Mouse (Mus musculus): ENCODE data around the gene Pskh1. TPM values are rescaled to one million over a fixed set of nuclear protein-coding genes. Genes with fewer than 3 reads are reported as not detected.

Gene Pskh1
- polyA plus RNA-seq, 1 experiment from 2014 or later = 12.8 TPM

DNA sequence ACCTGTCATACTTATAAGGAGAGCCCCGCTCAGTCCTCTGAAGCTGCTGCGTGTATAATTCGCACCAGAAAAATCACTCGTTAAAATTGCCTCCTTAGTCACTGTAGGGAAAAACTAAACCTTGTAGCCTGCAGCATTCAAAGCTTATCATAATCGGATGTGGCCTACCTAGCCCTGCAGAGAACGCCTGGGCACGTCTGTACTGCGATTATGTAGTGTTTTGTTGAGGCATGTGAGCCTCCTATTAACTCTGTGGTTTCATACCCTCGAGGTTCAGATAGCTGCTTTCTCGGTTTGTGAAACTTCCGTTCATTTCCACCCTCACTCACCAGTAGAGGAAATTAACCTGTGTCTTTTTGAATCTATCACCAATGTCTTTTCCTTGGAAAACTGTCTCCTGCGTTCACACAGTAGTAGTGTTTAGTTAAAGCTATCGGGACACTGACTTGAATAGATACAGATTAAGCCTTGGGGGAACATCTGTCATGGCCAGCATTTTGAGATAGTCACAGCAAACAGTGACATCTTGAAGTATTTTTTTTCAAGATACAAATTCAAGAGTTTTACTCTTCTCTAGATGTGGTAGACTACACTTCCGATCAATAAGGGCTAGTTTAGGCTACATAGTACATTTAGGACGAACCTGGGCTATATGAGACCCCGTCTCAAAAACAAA, 838 bp downstream of the Pskh1 start:
- Histone ChIP-seq H3K4me3 (peak overlapping the region; percentile 95), H3K9me3 (replicated peaks) (no peaks in the 10 kb centered on the region), H3K27me3 (no peaks in the 10 kb centered on the region), H3K4me2 (peak overlapping the region; percentile 90), H3K27ac (peak overlapping the region; percentile 84; the same call in 1 of the 2 replicates), H3K36me3 (ENCODE audit: poor library complexity, severe bottlenecking) (no peaks in the 10 kb centered on the region), H3K4me1 (peaks cover 14% of the 10 kb centered on the region), H3K9ac (peak overlapping the region; percentile 97)
- no peak for ATAC-seq
- WGBS = 39% methylated on average over 16 of the region's 16 CpGs

DNA sequence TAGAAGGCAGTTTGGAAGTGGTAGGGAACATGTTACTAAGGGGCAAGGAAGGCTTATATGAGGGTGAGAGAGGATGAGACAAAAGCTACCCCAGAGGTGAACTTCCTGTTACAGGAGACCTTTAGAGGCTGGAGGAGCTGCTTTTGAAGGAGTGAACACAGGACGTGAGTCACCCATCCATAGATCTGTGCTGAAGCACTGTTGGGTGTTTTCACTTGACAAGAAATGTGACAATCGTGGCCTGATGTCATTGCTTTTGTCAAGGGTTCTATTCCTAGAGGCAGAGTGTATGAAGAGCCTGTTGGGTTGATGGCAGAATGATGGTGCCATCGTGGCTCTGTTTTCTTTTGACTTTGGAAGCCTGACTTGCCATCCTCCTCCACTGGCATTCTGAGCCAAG, 19.1 kb downstream of the Pskh1 start:
- no peak for ATAC-seq
- Histone ChIP-seq H3K27ac (no peak overlapping the region), H3K4me1 (no peaks in the 10 kb centered on the region), H3K4me2 (no peak overlapping the region), H3K27me3 (no peaks in the 10 kb centered on the region), H3K9me3 (replicated peaks) (no peaks in the 10 kb centered on the region), H3K36me3 (ENCODE audit: poor library complexity, severe bottlenecking) (peaks cover 17% of the 10 kb centered on the region), H3K4me3 (no peak overlapping the region), H3K9ac (no peak overlapping the region)
- whole genome bisulfite sequencing = 92% methylated on average over 3 of the region's 3 CpGs

DNA sequence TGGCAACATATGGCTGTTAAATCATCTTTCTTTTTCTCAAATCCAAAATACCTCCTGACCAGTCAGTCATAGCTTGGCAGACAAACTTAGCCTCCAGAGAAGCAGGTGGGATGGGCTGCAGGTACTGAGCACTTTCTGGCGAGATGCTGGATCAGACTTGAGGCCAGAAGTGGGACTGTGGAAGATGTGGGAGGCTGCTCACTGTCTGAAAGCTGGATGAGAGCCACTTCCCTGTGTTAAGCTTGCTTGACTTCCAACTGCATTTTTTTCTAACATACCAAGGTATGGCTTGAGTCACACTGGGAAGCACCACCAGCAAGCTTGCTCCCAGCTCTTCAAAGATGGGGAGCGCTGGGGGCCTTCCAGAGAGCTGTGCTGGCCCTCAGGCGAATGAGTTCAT, 24.9 kb downstream of the Pskh1 start:
- H3K27me3 ChIP-seq = no peaks in the 10 kb centered on the region
- H3K9ac ChIP-seq = no peak overlapping the region
- no peak for ATAC-seq
- 63% methylated on average over 3 of the region's 3 CpGs for WGBS
- no peak overlapping the region for H3K4me2 ChIP-seq
- H3K4me1 ChIP-seq = peaks cover 5% of the 10 kb centered on the region; the same call in 1 of the 2 replicates
- H3K27ac ChIP-seq = no peak overlapping the region
- H3K36me3 ChIP-seq (ENCODE audit: poor library complexity, severe bottlenecking) = peaks cover 9% of the 10 kb centered on the region; the same call in 1 of the 2 replicates
- no peak overlapping the region for H3K4me3 ChIP-seq
- H3K9me3 ChIP-seq (replicated peaks) = no peaks in the 10 kb centered on the region

DNA sequence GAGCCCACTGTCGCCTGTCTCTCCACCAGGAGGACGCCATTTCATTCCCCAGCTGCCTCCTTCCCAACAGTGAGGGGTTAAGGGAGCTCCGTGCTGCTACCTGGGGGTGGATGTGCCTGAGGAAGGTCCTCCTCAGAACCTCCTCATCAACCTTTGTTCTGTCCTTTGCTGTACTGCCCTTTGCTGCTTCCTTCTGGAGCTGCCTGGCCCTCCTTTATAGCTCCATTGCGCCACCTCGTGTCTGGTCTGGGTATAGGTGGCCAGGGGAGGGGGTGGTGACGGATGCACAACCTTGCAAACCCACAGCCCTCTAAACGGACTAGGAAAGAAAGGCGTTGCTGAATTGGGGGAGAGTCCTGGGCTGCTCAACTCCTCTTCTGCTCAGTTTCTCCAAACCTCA, 30.4 kb downstream of the Pskh1 start:
- peaks cover 9% of the 10 kb centered on the region for H3K4me1 ChIP-seq
- peak overlapping the region; percentile 69 for H3K27ac ChIP-seq
- ATAC-seq = peak; percentile 72
- no peak overlapping the region for H3K4me2 ChIP-seq
- H3K36me3 ChIP-seq (ENCODE audit: poor library complexity, severe bottlenecking) = peaks cover 30% of the 10 kb centered on the region
- no peak overlapping the region for H3K4me3 ChIP-seq
- H3K27me3 ChIP-seq = no peaks in the 10 kb centered on the region
- WGBS = 12% methylated on average over 8 of the region's 8 CpGs
- H3K9ac ChIP-seq = peak overlapping the region; percentile 45
- no peaks in the 10 kb centered on the region for H3K9me3 ChIP-seq (replicated peaks)

DNA sequence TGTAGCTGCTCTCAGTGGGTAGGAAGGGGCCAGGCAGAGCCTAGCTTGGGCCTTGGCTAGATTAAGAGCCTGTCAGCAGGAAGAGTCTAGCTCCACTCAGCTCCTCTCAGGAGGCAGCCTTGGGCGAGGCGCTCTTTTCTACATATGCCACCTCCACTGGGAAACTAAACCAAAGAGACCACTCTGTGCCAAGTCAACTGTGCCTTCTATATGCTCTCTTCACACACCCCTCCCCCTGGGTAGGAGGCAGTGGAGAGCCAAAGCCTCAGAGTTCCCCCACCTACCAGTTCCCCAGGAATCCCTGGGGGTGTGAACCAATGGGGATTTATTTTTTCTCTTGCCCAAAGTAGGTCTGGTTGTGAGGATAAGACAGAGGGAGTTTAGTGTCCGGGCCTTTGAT, 31.0 kb downstream of the Pskh1 start:
- H3K9me3 ChIP-seq (replicated peaks) = no peaks in the 10 kb centered on the region
- H3K9ac ChIP-seq = no peak overlapping the region
- no peaks in the 10 kb centered on the region for H3K27me3 ChIP-seq
- H3K4me1 ChIP-seq = peaks cover 15% of the 10 kb centered on the region
- H3K4me3 ChIP-seq = no peak overlapping the region
- no peak overlapping the region for H3K27ac ChIP-seq
- no peak for ATAC-seq
- WGBS = 100% methylated on average over 3 of the region's 3 CpGs
- H3K4me2 ChIP-seq = no peak overlapping the region
- peaks cover 30% of the 10 kb centered on the region for H3K36me3 ChIP-seq (ENCODE audit: poor library complexity, severe bottlenecking)

DNA sequence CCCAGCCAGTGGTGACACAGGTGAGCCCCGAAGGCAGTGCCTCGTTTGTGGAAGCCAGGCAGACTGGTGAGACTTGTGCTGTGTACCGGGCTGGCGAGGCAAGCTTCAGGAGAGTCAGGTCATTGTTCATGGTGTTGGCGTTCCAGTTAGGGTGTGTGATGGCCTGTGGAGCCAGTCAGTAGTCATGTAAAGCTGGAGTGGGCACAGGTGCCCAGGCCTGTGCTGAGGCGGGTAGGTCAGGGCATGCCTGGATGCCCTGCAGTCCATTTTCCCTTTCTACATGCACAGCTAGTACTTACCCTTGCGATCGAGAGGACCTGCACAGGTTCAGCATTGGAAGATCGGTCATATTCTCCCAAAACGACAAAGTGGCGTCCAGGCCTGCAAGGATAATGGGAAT, 32.3 kb downstream of the Pskh1 start:
- Histone ChIP-seq H3K9me3 (replicated peaks) (no peaks in the 10 kb centered on the region), H3K36me3 (ENCODE audit: poor library complexity, severe bottlenecking) (peaks cover 30% of the 10 kb centered on the region), H3K27me3 (no peaks in the 10 kb centered on the region), H3K27ac (no peak overlapping the region), H3K4me2 (no peak overlapping the region), H3K9ac (no peak overlapping the region), H3K4me1 (peaks cover 20% of the 10 kb centered on the region), H3K4me3 (no peak overlapping the region)
- WGBS = 86% methylated on average over 11 of the region's 11 CpGs
- no peak for ATAC-seq

DNA sequence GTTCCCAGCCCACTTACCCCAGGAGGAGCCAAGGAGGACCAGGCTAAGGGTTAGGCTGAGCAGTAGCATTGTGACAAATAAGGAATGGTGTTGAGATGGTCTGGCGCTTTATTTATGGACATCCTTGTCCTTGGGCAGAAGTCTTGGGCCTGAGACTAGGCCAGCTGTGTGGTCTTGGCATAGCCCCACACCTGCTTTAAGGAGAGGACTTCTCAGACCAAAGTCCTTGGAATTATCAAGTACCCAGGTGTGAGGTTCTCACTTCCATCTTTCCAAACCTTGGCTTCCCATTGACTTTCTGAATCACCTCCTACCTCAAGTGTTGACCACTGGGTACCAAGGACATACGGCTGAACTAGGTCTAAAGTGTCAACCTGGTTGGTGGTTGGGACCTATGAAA, 33.5 kb downstream of the Pskh1 start, which contains the start of gene Ctrl:
Ctrl (minus strand) TSS at position 101 of the 400 bp plus-strand sequence.
- Histone ChIP-seq H3K4me1 (peaks cover 25% of the 10 kb centered on the region), H3K4me3 (no peak within 1 kb of the TSS), H3K27me3 (no peaks in the 10 kb centered on the region), H3K27ac (no peak within 1 kb of the TSS), H3K4me2 (no peak within 1 kb of the TSS), H3K36me3 (ENCODE audit: poor library complexity, severe bottlenecking) (peaks cover 30% of the 10 kb centered on the region), H3K9me3 (replicated peaks) (no peaks in the 10 kb centered on the region), H3K9ac (no peak within 1 kb of the TSS)
- ATAC-seq = no peak
- 88% methylated on average over 2 of the region's 2 CpGs for WGBS

DNA sequence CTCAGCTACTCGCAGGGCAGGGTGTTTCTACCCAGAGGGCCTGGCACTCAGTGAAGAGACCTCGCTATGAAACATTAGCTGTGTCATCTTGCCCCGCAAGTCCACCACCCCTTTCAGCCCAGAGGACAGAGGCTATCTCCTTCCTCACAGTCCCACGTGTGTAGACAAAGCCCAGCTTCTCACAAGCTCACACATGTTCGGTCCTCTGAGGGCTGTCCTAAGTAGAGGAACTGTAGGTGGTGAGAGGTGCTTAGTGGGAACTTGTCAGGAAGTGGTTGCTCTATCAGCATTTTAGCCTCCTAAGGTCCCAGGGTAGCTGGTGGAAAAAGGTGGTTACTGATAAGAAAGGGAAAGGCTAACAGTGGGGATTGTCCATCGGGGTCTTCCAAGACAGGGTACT, 34.9 kb downstream of the Pskh1 start:
- no peak overlapping the region for H3K9ac ChIP-seq
- no peak for ATAC-seq
- H3K9me3 ChIP-seq (replicated peaks) = no peaks in the 10 kb centered on the region
- no peak overlapping the region for H3K27ac ChIP-seq
- peaks cover 25% of the 10 kb centered on the region for H3K4me1 ChIP-seq
- no peaks in the 10 kb centered on the region for H3K27me3 ChIP-seq
- WGBS = 85% methylated on average over 6 of the region's 6 CpGs
- H3K4me3 ChIP-seq = no peak overlapping the region
- peaks cover 22% of the 10 kb centered on the region for H3K36me3 ChIP-seq (ENCODE audit: poor library complexity, severe bottlenecking)
- no peak overlapping the region for H3K4me2 ChIP-seq

DNA sequence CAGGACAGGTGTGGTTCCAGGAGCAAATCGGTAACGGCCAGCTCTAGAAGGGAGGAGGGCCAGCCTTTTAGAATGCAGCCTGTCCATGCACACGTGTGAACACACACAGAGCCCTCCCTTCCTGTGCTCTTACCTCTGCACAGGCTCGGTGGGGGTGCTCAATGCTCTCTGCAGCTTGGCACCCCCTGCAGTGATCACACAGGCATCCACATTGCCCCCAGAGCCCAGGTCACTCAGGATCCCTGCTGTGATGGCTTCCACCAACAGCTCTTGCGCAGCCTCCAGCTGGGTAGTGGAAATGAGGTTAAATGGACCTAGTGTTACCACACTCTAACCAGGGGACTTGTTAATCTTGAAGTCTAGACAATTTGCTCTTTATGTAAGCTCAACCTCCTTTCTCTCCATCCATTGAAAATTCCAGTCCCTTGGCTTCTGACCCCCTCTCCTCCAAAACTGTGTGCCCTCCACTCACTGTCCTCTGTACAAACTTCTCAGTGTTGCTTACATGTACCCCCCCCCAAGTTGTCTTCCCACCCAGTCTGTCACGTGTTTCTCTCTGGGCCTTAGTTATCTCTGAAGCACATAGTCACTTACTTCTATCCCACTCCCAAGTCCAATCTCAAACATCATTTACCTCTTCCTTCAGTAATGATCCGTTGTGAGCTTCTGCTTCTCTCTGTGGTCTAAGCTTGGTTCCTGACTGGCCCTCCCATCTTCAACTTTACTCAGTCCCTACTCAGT, 35.8 kb downstream of the Pskh1 start:
- Histone ChIP-seq H3K27ac (0 out of 2 replicates have a peak overlapping the region, but pooled peaks have one; percentile 19), H3K9ac (peak overlapping the region; percentile 83), H3K9me3 (replicated peaks) (no peaks in the 10 kb centered on the region), H3K27me3 (no peaks in the 10 kb centered on the region), H3K4me1 (peaks cover 18% of the 10 kb centered on the region), H3K36me3 (ENCODE audit: poor library complexity, severe bottlenecking) (peaks cover 14% of the 10 kb centered on the region), H3K4me3 (peak overlapping the region; percentile 68), H3K4me2 (peak overlapping the region; percentile 96)
- no peak for ATAC-seq
- WGBS = 35% methylated on average over 7 of the region's 7 CpGs

DNA sequence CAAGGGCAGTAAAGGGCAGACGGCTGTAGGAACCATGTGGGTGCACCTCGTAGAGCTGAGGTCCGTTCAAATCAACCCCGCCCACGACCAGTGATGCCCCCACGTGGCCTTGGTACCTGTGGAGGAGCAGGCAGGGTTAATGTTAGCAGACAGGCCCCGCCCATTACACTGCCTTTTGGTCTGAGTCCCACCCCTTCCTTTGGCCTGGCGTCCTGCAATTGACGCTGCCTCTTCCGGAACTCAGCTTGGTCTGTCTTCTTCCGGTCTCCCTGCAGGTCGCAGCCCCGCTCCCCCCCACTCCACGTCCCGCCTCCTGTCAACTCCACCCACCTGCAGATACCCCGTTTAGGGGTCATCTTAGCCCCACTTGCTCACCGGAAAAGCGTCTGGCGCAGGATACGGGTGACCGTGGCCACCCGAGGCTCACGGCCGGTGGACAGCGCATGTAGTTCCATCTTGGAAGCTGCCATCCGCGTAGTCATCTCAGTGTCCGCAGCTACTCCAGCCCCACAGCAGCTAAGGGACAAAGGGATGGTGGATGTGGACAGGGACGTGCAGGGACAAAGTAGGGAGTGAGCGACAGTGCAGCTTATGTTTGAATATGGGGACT, 36.7 kb downstream of the Pskh1 start:
- no peaks in the 10 kb centered on the region for H3K27me3 ChIP-seq
- no peaks in the 10 kb centered on the region for H3K9me3 ChIP-seq (replicated peaks)
- peaks cover 9% of the 10 kb centered on the region for H3K36me3 ChIP-seq (ENCODE audit: poor library complexity, severe bottlenecking)
- H3K4me3 ChIP-seq = peak overlapping the region; percentile 68
- peak overlapping the region; percentile 96 for H3K4me2 ChIP-seq
- H3K27ac ChIP-seq = peak overlapping the region; percentile 82
- peak; percentile 90 for ATAC-seq
- H3K9ac ChIP-seq = peak overlapping the region; percentile 83
- under 1% methylated on average over 30 of the region's 30 CpGs for WGBS
- peaks cover 18% of the 10 kb centered on the region for H3K4me1 ChIP-seq

DNA sequence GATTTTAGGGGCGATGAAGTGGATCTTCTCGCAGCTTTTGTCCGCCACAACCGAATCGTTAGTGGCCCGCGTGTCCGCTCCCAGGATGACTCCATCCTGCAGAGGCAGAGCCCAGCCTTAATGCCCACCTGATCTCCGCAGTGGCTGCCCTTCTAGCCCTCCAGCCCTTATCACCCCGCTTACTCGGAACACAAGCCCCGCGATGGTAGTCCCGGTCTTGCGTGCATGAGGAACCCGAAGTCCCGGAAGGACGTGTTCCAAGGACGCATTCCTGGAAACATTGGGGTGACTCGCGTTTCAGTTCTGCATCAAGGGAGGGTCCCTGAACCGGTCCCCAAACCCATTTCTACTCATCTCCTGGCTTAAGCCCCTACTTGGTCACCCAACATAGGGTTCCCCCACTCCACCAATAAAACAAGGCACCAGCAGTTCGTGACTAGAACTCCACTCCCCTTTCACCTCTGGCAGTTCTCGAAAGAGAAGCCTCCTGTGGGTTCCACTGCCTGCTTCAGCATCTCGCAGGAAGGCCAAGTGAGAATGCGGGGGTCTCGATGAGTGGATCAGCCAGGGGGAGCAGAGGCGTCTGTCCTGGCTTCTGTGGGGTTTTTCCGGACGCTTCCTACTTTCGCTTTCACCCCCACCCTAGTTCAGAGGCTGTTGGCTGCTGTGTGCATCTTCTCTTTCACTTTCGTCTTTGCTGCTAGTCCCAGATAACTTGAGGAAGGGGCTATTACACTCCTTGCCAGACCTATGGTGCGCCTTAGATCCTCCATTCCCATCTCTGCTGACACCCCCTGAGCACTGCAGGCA, 37.5 kb downstream of the Pskh1 start:
- Histone ChIP-seq H3K4me3 (peak overlapping the region; percentile 68), H3K27ac (peak overlapping the region; percentile 82), H3K9me3 (replicated peaks) (no peaks in the 10 kb centered on the region), H3K9ac (peak overlapping the region; percentile 83), H3K4me2 (peak overlapping the region; percentile 96), H3K27me3 (no peaks in the 10 kb centered on the region), H3K4me1 (peaks cover 18% of the 10 kb centered on the region), H3K36me3 (ENCODE audit: poor library complexity, severe bottlenecking) (peaks cover 1% of the 10 kb centered on the region; the same call in 1 of the 2 replicates)
- peak; percentile 42; the same call in 1 of the 2 replicates for ATAC-seq
- 2% methylated on average over 33 of the region's 33 CpGs for WGBS
